Comparison of ENCODE assay signal across 25 mouse cellular contexts in the genomic region with DNA sequence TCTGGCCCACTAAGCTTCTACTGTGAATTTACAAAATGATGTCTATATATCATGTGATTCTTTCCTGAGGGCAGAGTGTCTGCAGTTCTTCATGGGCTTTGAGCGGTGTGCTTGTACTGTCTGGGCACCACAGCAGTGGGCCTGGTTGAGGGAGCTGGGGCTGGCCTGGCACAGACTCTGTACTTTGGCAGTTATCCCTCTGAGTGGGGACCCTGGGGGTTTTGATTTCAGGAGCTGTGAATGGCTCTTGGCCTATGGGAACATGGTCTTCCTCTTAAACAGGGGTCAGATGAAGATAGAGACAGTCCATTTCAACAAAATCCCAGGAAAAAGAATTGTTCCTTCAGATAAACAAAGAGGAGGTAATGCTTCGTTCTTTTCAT. TPM values are rescaled to one million over a fixed set of nuclear protein-coding genes. Genes with fewer than 3 reads are reported as not detected.
"Had no signal": no experiment of that assay in that cellular context is flagged by ENCODE, and none has a peak within 500 bp of the region (broad histone marks: within the 10 kb centered on the region; RNA-seq: fewer than 3 reads in every experiment).

No protein-coding gene starts in this region.

- H3K4me2 ChIP-seq: limb, embryonic 12.5 days; liver, embryonic 13.5 days; midbrain, embryonic 12.5 days had no signal

- H3K27me3 ChIP-seq: limb, embryonic 12.5 days; liver, embryonic 13.5 days; midbrain, embryonic 12.5 days had no signal

- H3K4me1 ChIP-seq: limb, embryonic 12.5 days; liver, embryonic 13.5 days; midbrain, embryonic 12.5 days had no signal

- H3K4me3 ChIP-seq: limb, embryonic 12.5 days; liver, embryonic 13.5 days; midbrain, embryonic 12.5 days had no signal

- H3K27ac ChIP-seq: limb, embryonic 12.5 days; liver, embryonic 13.5 days; midbrain, embryonic 12.5 days had no signal

- DNase-seq: kidney, adult 18-20 months; kidney, adult 9 months; kidney, postnatal 4 days; liver; liver, embryonic 13.5 days; lung, adult 2 months; lung, postnatal 14 days; lung, postnatal 4 days; thymus, adult 18-20 months; thymus, postnatal 36 days had no signal

- H3K36me3 ChIP-seq: limb, embryonic 12.5 days; liver, embryonic 13.5 days; midbrain, embryonic 12.5 days had no signal

RNA-seq across cellular contexts. Expression of a gene that starts 14.5 kb away (rescaled TPM):
- total RNA-seq: layer of hippocampus, adult 18-20 months; layer of hippocampus, postnatal 14 days; left cerebral cortex, postnatal 25 days; megakaryocyte progenitor cell, adult 5-6 weeks; megakaryocyte-erythroid progenitor cell, adult 5-6 weeks; monocyte, adult 5-6 weeks had no signal
- polyA plus RNA-seq: kidney, embryonic 16.5 days; limb, embryonic 12.5 days; liver, embryonic 13.5 days; liver, embryonic 16.5 days; lung, adult 2 months; lung, embryonic 16.5 days; midbrain, embryonic 12.5 days; midbrain, embryonic 16.5 days; small intestine, adult 2 months; spleen, adult 2 months; stomach, embryonic 16.5 days had no signal

RNA-seq across cellular contexts. Expression of a gene that starts 45.8 kb away (rescaled TPM):
- total RNA-seq: megakaryocyte progenitor cell, adult 5-6 weeks; megakaryocyte-erythroid progenitor cell, adult 5-6 weeks; monocyte, adult 5-6 weeks had no signal

RNA-seq across cellular contexts. Expression of a gene that starts 59.2 kb away (rescaled TPM):
- total RNA-seq: layer of hippocampus, postnatal 14 days; megakaryocyte progenitor cell, adult 5-6 weeks; megakaryocyte-erythroid progenitor cell, adult 5-6 weeks; monocyte, adult 5-6 weeks had no signal
- polyA plus RNA-seq: kidney, embryonic 16.5 days; liver, embryonic 13.5 days; liver, embryonic 16.5 days; lung, adult 2 months; midbrain, embryonic 12.5 days; small intestine, adult 2 months; spleen, adult 2 months; stomach, embryonic 16.5 days had no signal
